Mouse (Mus musculus) intestine, embryonic 15.5 days (tissue): ENCODE results near the gene Sox21. TPM values are rescaled to one million over a fixed set of nuclear protein-coding genes. Genes with fewer than 3 reads are reported as not detected.
A peak's percentile ranks its signal among the peaks of the same experiment; 100 is the strongest.

Experiments
- ATAC-seq: fragments of 200-750 bp; cut with Nextera tagmentation; 2 replicates; pipeline ENCODE4 v1.8.0; 2017; ENCODE audit warnings: moderate TSS enrichment, moderate library complexity
- H3K27ac ChIP-seq: fragments of 300-500 bp; sonication (generic); 2 replicates; pipeline ENCODE4 v1.5.1; 2015; ENCODE audit warnings: mild to moderate bottlenecking, inconsistent platforms
- H3K27me3 ChIP-seq: fragments of 300-500 bp; sonication (generic); replicated peaks from 2 replicates; pipeline ENCODE4 v1.6.1; 2015; ENCODE audit warnings: inconsistent platforms
- H3K36me3 ChIP-seq: fragments of 300-500 bp; sonication (generic); 2 replicates; pipeline ENCODE4 v1.6.1; 2015; ENCODE audit warnings: inconsistent platforms
- H3K4me1 ChIP-seq: fragments of 300-500 bp; sonication (generic); replicated peaks from 2 replicates; pipeline ENCODE4 v1.6.1; 2015; ENCODE audit warnings: inconsistent platforms
- H3K4me2 ChIP-seq: fragments of 300-500 bp; sonication (generic); replicated peaks from 2 replicates; pipeline ENCODE4 v1.6.1; 2015; ENCODE audit warnings: mild to moderate bottlenecking, inconsistent platforms
- H3K4me3 ChIP-seq: fragments of 300-500 bp; sonication (generic); replicated peaks from 2 replicates; pipeline ENCODE4 v1.5.1; 2015; ENCODE audit warnings: inconsistent platforms
- H3K9ac ChIP-seq: fragments of 300-500 bp; sonication (generic); 2 replicates; pipeline ENCODE4 v1.6.1; 2015; ENCODE audit warnings: inconsistent platforms
- H3K9me3 ChIP-seq: fragments of 300-500 bp; sonication (generic); 2 replicates; pipeline ENCODE4 v1.6.1; 2016; ENCODE audit warnings: inconsistent platforms
- WGBS: fragments of 180-500 bp; shearing (Covaris S2); methylation state at CpG from one replicate; pipeline ENCODE4 v1.1.7; 2015; 5-methylcytosine and 5-hydroxymethylcytosine counted together
- polyA plus RNA-seq: library from polyadenylated mRNA; unstranded; fragments of >200 nt; fragmentation: Nextera tagmentation; extraction: Ambion mirVana; gene quantifications from 2 replicates; pipeline ENCODE4 v1.2.1, GENCODE M21; 2015

The Sox21 gene
- polyA plus RNA-seq, 1 experiment from 2014 or later, result 0.09 TPM

DNA sequence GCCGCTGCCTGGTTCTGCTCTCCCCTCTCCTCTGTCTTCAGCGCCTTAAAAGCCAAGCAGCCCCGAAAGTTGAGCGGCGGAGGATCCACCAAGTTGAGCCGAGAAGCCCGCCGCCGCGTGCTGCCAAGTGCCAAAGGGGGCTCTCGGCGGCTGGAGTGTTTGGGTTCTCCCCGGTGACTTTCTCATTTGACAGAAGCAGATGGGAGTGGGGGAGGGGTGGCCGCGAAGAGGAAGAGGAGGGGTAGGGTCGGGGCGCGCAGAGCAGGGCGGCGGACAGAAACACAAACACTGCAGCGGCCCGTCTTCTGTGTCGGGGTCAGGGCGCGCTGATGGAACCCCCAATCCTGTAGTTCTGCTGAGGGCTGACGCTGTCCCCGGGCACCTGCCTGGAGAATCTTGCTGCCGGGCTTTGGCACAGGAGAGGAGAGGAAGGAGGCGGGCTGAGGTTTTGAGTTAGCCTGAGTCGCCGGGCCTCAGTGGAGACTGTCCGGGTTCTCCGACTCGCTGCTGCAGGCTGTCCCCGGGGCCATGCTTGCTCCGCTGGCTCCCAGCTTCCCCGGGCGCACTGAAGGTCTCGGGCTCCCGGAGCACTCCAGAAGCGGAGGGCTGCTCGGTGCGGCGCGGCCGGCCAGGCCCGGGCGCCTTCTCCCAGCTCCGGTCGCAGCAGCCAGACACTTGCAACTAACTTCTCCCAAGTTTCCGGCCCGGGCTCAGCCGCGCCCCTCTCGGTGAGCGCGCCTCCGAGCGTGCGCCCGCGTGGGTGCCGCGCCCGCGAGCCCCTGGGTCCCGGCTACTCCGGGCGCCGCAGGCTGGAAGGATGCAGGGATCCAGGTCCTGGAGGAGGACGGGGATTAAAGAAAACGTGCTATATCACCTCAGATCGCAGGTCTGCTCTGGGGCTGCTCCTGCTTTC, 601 bp downstream of the Sox21 start:
- Histone ChIP-seq H3K9ac (peak overlapping the region; percentile 33; the same call in 1 of the 2 replicates), H3K27me3 (peaks cover 75% of the 10 kb centered on the region), H3K4me2 (peak overlapping the region; percentile 95), H3K4me1 (peaks cover 34% of the 10 kb centered on the region), H3K36me3 (no peaks in the 10 kb centered on the region), H3K27ac (no peak overlapping the region), H3K4me3 (peak overlapping the region; percentile 51), H3K9me3 (no peaks in the 10 kb centered on the region)
- peak; percentile 85 for ATAC-seq
- under 1% methylated on average over 73 of the region's 73 CpGs for WGBS

DNA sequence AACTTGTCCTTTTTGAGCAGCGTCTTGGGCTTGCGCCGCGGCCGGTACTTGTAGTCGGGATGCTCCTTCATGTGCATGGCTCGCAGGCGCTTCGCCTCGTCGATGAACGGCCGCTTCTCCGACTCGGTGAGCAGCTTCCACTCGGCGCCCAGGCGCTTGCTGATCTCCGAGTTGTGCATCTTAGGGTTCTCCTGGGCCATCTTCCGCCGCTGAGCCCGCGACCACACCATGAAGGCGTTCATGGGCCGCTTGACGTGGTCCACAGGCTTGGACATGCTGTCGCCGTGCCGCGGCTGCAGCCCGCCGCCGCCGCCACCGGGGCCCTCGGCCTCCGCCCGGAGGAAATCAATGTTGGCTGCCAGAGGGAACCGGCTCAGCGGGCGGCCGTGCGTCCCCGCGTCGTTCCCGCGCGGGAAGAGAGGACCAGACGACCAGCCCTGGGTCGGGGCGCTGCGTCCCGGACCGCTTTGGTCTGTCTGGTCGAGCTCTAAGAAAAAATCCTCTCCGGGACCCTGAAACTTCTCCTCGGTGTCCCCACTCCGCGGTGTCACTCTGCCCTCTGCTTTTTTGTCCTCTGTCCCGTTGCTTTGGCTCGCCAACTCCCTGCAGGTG, 1.4 kb downstream of the Sox21 start:
- Histone ChIP-seq H3K4me2 (peak overlapping the region; percentile 95), H3K27me3 (peaks cover 76% of the 10 kb centered on the region), H3K4me3 (peak overlapping the region; percentile 51), H3K9ac (0 out of 2 replicates have a peak overlapping the region, but pooled peaks have one; percentile 8), H3K4me1 (peaks cover 34% of the 10 kb centered on the region), H3K9me3 (no peaks in the 10 kb centered on the region), H3K36me3 (no peaks in the 10 kb centered on the region), H3K27ac (no peak overlapping the region)
- under 1% methylated on average over 62 of the region's 62 CpGs for WGBS
- no peak for ATAC-seq

- peaks cover 76% of the 10 kb centered on the region for H3K27me3 ChIP-seq
- no peaks in the 10 kb centered on the region for H3K9me3 ChIP-seq
- H3K4me3 ChIP-seq, result peak overlapping the region; percentile 51
- peak overlapping the region; percentile 95 for H3K4me2 ChIP-seq
- no peak for ATAC-seq
- WGBS, result under 1% methylated on average over 81 of the region's 84 CpGs
- H3K9ac ChIP-seq, result no peak overlapping the region
- peaks cover 34% of the 10 kb centered on the region for H3K4me1 ChIP-seq
- no peak overlapping the region for H3K27ac ChIP-seq
- H3K36me3 ChIP-seq, result no peaks in the 10 kb centered on the region
Measured at GRCm38 (mm10) chr14:118234541-118235210, 2.2 kb downstream of the Sox21 start.

DNA sequence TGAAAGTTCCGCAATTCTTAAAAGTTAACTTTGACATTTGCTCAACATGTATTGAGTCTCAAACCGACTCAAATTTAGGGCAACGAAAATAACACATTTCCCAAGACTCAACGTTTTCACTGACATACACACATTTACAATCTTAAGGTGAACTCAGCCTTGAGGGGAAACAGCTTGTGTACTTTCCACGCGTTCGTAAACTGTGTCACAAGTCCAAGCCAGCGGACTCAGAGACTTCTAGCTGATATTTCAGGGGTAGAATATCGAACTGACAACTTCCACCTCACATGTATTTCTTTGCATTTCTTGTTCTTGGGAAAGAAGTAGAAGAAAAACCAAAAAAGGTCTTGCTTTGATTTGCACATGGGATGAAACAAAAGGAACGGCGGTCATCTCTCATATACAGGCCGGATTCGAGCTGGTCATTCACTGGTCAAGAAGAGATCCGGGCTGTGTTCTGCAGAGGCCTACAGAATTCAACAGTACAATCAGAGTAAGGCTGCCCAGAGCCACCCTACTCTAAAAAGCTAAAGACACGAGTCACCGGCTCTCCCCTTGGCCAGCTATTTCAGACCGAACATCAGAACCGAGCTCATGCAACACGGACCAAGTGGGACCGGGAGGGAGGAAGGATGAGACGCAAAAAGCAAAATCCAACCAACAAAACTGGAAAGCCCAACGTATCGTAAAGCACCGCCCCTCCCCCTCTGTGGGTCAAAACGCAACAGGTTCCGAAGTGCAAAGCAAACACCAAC, 2.9 kb downstream of the Sox21 start:
- no peaks in the 10 kb centered on the region for H3K9me3 ChIP-seq
- no peak overlapping the region for H3K27ac ChIP-seq
- H3K4me2 ChIP-seq, result peak overlapping the region; percentile 95; the same call in 1 of the 2 replicates
- no peak overlapping the region for H3K9ac ChIP-seq
- no peak for ATAC-seq
- H3K4me3 ChIP-seq, result no peak overlapping the region; the same call in 1 of the 2 replicates
- peaks cover 34% of the 10 kb centered on the region for H3K4me1 ChIP-seq
- 7% methylated on average over 26 of the region's 26 CpGs for WGBS
- no peaks in the 10 kb centered on the region for H3K36me3 ChIP-seq
- peaks cover 75% of the 10 kb centered on the region for H3K27me3 ChIP-seq

DNA sequence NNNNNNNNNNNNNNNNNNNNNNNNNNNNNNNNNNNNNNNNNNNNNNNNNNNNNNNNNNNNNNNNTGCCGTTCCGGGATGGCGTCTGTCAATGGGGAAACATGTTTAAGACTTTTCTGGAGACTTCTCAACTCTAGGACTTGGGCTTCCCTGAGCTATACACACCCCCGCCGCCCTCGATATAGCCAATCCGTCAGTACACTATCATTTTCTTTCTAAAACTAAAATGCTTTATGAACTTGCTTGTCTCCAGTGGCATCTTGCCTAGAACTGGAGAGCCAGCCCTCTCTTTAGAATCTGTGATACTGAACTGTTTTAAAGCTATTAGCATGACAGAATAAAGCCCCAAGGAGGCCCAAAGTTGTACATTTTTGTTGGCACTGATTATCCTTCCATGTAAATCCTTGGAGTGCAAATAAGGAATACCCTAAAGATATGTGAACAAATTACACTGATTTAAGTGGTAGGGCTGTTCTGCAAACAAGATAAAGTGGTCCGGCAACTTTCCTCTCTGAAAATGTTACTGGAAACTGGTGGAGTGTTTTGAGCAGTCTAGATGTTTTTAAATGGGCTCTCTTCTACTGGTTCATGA, 4.4 kb downstream of the Sox21 start:
- no peak overlapping the region for H3K9ac ChIP-seq
- H3K4me3 ChIP-seq, result no peak overlapping the region
- H3K9me3 ChIP-seq, result no peaks in the 10 kb centered on the region
- peaks cover 83% of the 10 kb centered on the region for H3K27me3 ChIP-seq
- ATAC-seq, result no peak
- H3K4me2 ChIP-seq, result no peak overlapping the region
- no peaks in the 10 kb centered on the region for H3K36me3 ChIP-seq
- WGBS, result 4% methylated on average over 8 of the region's 8 CpGs
- peaks cover 34% of the 10 kb centered on the region for H3K4me1 ChIP-seq
- no peak overlapping the region for H3K27ac ChIP-seq

GRCm38 (mm10) chr14:118226471-118227155, 10.2 kb downstream of the Sox21 start:
- ATAC-seq, result no peak
- no peak overlapping the region for H3K4me3 ChIP-seq
- H3K27me3 ChIP-seq, result peaks cover 81% of the 10 kb centered on the region
- H3K36me3 ChIP-seq, result no peaks in the 10 kb centered on the region
- H3K4me2 ChIP-seq, result no peak overlapping the region
- no peaks in the 10 kb centered on the region for H3K4me1 ChIP-seq
- H3K9me3 ChIP-seq, result no peaks in the 10 kb centered on the region
- WGBS, result 1% methylated on average over 21 of the region's 21 CpGs
- no peak overlapping the region for H3K27ac ChIP-seq
- H3K9ac ChIP-seq, result no peak overlapping the region

DNA sequence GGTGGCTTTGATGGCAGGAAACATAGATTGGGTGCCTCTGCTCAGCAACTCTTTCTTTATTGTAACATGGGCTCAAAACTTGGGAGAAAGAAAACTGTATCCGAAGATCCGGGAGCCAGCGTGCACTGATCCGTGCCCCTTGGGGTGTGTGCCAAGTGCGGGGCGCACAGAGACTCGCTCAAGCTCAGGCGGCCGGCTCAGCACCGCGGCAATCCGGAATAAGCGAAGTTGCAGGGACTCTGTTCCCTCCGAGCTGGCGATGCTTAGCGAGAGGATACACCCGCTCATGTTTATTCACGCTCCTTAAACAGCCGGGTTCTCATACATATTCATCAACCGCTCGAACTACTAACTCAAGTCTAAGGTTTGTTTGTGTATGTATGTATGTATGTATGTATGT, 10.9 kb downstream of the Sox21 start:
- H3K4me1 ChIP-seq, result no peaks in the 10 kb centered on the region
- no peaks in the 10 kb centered on the region for H3K36me3 ChIP-seq
- H3K4me2 ChIP-seq, result no peak overlapping the region
- H3K27ac ChIP-seq, result no peak overlapping the region
- no peak overlapping the region for H3K4me3 ChIP-seq
- no peaks in the 10 kb centered on the region for H3K9me3 ChIP-seq
- no peak for ATAC-seq
- H3K27me3 ChIP-seq, result peaks cover 74% of the 10 kb centered on the region
- no peak overlapping the region for H3K9ac ChIP-seq
- WGBS, result under 1% methylated on average over 21 of the region's 21 CpGs

- WGBS, result 12% methylated on average over 16 of the region's 16 CpGs
- Histone ChIP-seq H3K9ac (no peak overlapping the region), H3K4me1 (no peaks in the 10 kb centered on the region), H3K4me2 (no peak overlapping the region), H3K4me3 (no peak overlapping the region), H3K27me3 (peaks cover 70% of the 10 kb centered on the region), H3K9me3 (no peaks in the 10 kb centered on the region), H3K36me3 (no peaks in the 10 kb centered on the region), H3K27ac (no peak overlapping the region)
- no peak for ATAC-seq
Measured at GRCm38 (mm10) chr14:118225061-118225743, 11.6 kb downstream of the Sox21 start.

DNA sequence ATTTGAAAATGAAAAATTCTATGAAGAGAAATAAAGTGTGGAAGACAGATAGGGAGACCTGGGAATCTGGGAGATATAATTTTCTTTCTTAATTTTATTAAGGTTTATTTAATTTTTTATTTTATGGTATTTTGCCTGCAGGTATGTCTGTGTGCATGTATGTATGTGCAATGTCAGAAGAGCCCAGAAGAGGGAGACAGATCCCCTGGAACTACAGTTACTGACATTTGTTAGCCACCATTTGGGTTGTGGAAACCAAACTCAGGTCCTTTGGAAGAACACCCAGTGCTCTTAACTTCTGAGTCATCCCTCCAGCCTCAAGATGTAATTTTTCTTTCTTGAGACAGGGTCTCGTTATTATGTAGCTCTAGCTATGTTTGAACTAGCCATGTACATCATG, 15.9 kb downstream of the Sox21 start:
- no peak overlapping the region for H3K4me3 ChIP-seq
- no peaks in the 10 kb centered on the region for H3K4me1 ChIP-seq
- 83% methylated on average over 1 of the region's 1 CpGs for WGBS
- no peaks in the 10 kb centered on the region for H3K9me3 ChIP-seq
- no peak overlapping the region for H3K27ac ChIP-seq
- no peak overlapping the region for H3K9ac ChIP-seq
- no peak overlapping the region for H3K4me2 ChIP-seq
- ATAC-seq, result no peak
- no peaks in the 10 kb centered on the region for H3K36me3 ChIP-seq
- peaks cover 31% of the 10 kb centered on the region for H3K27me3 ChIP-seq

- Histone ChIP-seq H3K36me3 (no peaks in the 10 kb centered on the region), H3K4me2 (no peak overlapping the region), H3K4me3 (no peak overlapping the region), H3K9ac (no peak overlapping the region), H3K27ac (no peak overlapping the region), H3K4me1 (no peaks in the 10 kb centered on the region), H3K27me3 (no peaks in the 10 kb centered on the region), H3K9me3 (no peaks in the 10 kb centered on the region)
- 82% methylated on average over 8 of the region's 8 CpGs for WGBS
- no peak for ATAC-seq
Measured at GRCm38 (mm10) chr14:118216826-118217225, 20.0 kb downstream of the Sox21 start.
